Mouse (Mus musculus): Measurements from ENCODE around the gene Cpb2. TPM values are rescaled to one million over a fixed set of nuclear protein-coding genes. Genes with fewer than 3 reads are reported as not detected.

The Cpb2 gene
- polyA plus RNA-seq, 1 experiment from 2014 or later: not detected

GRCm38 (mm10) chr14:75269531-75269930 is 27.4 kb downstream of the Cpb2 start:
- Histone ChIP-seq H3K27ac (replicated peaks) (no peak overlapping the region), H3K9me3 (replicated peaks) (no peaks in the 10 kb centered on the region), H3K36me3 (no peaks in the 10 kb centered on the region), H3K27me3 (ENCODE audit: low read depth, poor library complexity, severe bottlenecking) (no peaks in the 10 kb centered on the region), H3K4me3 (no peak overlapping the region), H3K4me1 (no peaks in the 10 kb centered on the region)
- no peak for DNase-seq (ENCODE audit: low spot score)
- WGBS: 88% methylated on average over 5 of the region's 5 CpGs

DNA sequence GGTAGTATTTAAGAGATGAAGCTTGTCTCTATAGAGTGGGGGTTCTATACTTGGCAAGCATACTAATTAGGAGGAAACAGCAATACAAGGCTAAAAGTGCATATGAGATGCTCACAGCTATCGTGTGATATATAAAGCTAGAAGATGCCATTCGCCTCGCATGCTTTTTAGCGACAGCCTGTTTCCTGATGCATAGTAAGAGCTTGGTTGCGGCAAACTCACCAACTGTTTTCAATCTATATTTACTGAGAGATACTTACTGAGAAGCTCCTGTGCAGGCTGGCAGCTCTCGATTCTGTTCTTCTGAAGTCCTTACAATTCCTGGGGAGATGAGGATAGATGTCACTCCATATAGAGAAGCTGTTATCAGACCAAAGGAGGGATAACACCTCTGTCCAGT is 37.6 kb downstream of the Cpb2 start:
- 89% methylated on average over 6 of the region's 6 CpGs for WGBS
- Histone ChIP-seq H3K27ac (replicated peaks) (no peak overlapping the region), H3K4me3 (no peak overlapping the region), H3K36me3 (no peaks in the 10 kb centered on the region), H3K27me3 (ENCODE audit: low read depth, poor library complexity, severe bottlenecking) (no peaks in the 10 kb centered on the region), H3K9me3 (replicated peaks) (no peaks in the 10 kb centered on the region), H3K4me1 (peaks cover 7% of the 10 kb centered on the region)
- DNase-seq (ENCODE audit: low spot score): no peak

GRCm38 (mm10) chr14:75280406-75280805 is 38.3 kb downstream of the Cpb2 start:
- Histone ChIP-seq H3K27ac (replicated peaks) (no peak overlapping the region), H3K4me1 (peaks cover 14% of the 10 kb centered on the region), H3K36me3 (no peaks in the 10 kb centered on the region), H3K27me3 (ENCODE audit: low read depth, poor library complexity, severe bottlenecking) (no peaks in the 10 kb centered on the region), H3K4me3 (no peak overlapping the region), H3K9me3 (replicated peaks) (no peaks in the 10 kb centered on the region)
- DNase-seq (ENCODE audit: low spot score): no peak
- 82% methylated on average over 5 of the region's 5 CpGs for WGBS

- Histone ChIP-seq H3K4me3 (peak overlapping the region; percentile 99), H3K27me3 (ENCODE audit: low read depth, poor library complexity, severe bottlenecking) (no peaks in the 10 kb centered on the region), H3K9me3 (replicated peaks) (no peaks in the 10 kb centered on the region), H3K36me3 (no peaks in the 10 kb centered on the region), H3K4me1 (peaks cover 19% of the 10 kb centered on the region), H3K27ac (replicated peaks) (peak overlapping the region; percentile 91)
- 7% methylated on average over 19 of the region's 19 CpGs for WGBS
- DNase-seq (ENCODE audit: low spot score): no peak
Measured at GRCm38 (mm10) chr14:75283609-75284192, 41.6 kb downstream of the Cpb2 start.

DNA sequence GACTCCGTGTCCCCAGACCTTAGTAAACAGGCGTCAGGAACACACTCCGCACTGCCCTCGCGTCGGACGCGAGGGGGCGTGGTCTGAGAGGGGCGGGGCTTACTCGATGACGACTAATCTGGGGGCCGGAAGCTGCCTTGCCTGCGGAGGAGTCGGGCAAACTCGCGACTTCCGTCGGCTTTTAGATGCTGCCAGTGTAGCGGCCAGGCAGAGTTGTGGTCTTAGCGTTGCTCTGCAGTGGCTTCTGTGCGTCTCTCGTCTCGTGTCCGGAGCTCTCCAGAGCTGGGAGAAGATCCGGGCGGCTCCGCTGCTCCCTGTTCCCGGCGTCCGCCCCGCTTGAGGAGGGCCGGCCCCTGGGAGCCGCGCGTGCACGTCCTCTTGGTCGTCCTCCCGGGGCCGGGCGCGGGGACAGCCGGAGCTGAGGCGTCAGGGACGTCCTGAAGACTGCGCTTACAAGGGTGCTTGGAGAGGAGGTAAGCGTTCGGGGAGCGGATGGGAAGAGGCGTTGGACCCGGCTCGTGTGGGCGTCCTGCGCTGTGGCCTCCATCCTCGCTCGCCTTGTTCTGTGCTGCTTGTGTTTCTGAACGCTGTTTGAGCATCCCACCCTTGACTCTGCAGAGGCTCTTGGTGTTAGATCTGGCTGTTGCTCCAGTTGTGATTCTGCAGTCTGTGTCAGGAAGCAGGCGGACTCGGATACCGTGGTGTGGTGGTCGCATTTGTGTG is 42.3 kb downstream of the Cpb2 start, which contains the start of gene Zc3h13:
Gene Zc3h13 (plus strand): TSS at position 181 of the 723 bp plus-strand sequence.
- Histone ChIP-seq H3K4me1 (peaks cover 19% of the 10 kb centered on the region), H3K27me3 (ENCODE audit: low read depth, poor library complexity, severe bottlenecking) (no peaks in the 10 kb centered on the region), H3K36me3 (no peaks in the 10 kb centered on the region), H3K27ac (replicated peaks) (peak within 1 kb of the TSS; percentile 91), H3K9me3 (replicated peaks) (no peaks in the 10 kb centered on the region), H3K4me3 (peak within 1 kb of the TSS; percentile 99)
- under 1% methylated on average over 60 of the region's 61 CpGs for WGBS
- DNase-seq (ENCODE audit: low spot score): peak; percentile 96

GRCm38 (mm10) chr14:75301081-75301480 is 59.0 kb downstream of the Cpb2 start:
- H3K4me1 ChIP-seq: peaks cover 4% of the 10 kb centered on the region; the same call in 1 of the 2 replicates
- no peak overlapping the region for H3K27ac ChIP-seq (replicated peaks)
- no peaks in the 10 kb centered on the region for H3K36me3 ChIP-seq
- no peak overlapping the region for H3K4me3 ChIP-seq
- no peaks in the 10 kb centered on the region for H3K27me3 ChIP-seq (ENCODE audit: low read depth, poor library complexity, severe bottlenecking)
- WGBS: 100% methylated on average over 1 of the region's 1 CpGs
- no peaks in the 10 kb centered on the region for H3K9me3 ChIP-seq (replicated peaks)
- DNase-seq (ENCODE audit: low spot score): no peak

- Histone ChIP-seq H3K27me3 (ENCODE audit: low read depth, poor library complexity, severe bottlenecking) (no peaks in the 10 kb centered on the region), H3K4me3 (no peak overlapping the region), H3K9me3 (replicated peaks) (no peaks in the 10 kb centered on the region), H3K27ac (replicated peaks) (no peak overlapping the region), H3K4me1 (peaks cover 4% of the 10 kb centered on the region; the same call in 1 of the 2 replicates), H3K36me3 (no peaks in the 10 kb centered on the region)
- WGBS: 31% methylated on average over 5 of the region's 5 CpGs
- no peak for DNase-seq (ENCODE audit: low spot score)
Measured at GRCm38 (mm10) chr14:75303807-75304206, 61.7 kb downstream of the Cpb2 start.

GRCm38 (mm10) chr14:75307855-75308254 is 65.8 kb downstream of the Cpb2 start:
- Histone ChIP-seq H3K27me3 (ENCODE audit: low read depth, poor library complexity, severe bottlenecking) (no peaks in the 10 kb centered on the region), H3K9me3 (replicated peaks) (no peaks in the 10 kb centered on the region), H3K27ac (replicated peaks) (no peak overlapping the region), H3K4me1 (peaks cover 4% of the 10 kb centered on the region; the same call in 1 of the 2 replicates), H3K36me3 (peaks cover 3% of the 10 kb centered on the region; the same call in 1 of the 2 replicates), H3K4me3 (no peak overlapping the region)
- DNase-seq (ENCODE audit: low spot score): no peak

GRCm38 (mm10) chr14:75309336-75309992 is 67.4 kb downstream of the Cpb2 start:
- H3K27ac ChIP-seq (replicated peaks): no peak overlapping the region
- 70% methylated on average over 5 of the region's 5 CpGs for WGBS
- peak; percentile 32 for DNase-seq (ENCODE audit: low spot score)
- no peaks in the 10 kb centered on the region for H3K27me3 ChIP-seq (ENCODE audit: low read depth, poor library complexity, severe bottlenecking)
- peaks cover 7% of the 10 kb centered on the region; the same call in 1 of the 2 replicates for H3K36me3 ChIP-seq
- H3K9me3 ChIP-seq (replicated peaks): no peaks in the 10 kb centered on the region
- H3K4me1 ChIP-seq: no peaks in the 10 kb centered on the region
- H3K4me3 ChIP-seq: no peak overlapping the region

- H3K27me3 ChIP-seq (ENCODE audit: low read depth, poor library complexity, severe bottlenecking): no peaks in the 10 kb centered on the region
- DNase-seq (ENCODE audit: low spot score): no peak
- 75% methylated on average over 2 of the region's 2 CpGs for WGBS
- peaks cover 9% of the 10 kb centered on the region; the same call in 1 of the 2 replicates for H3K36me3 ChIP-seq
- no peaks in the 10 kb centered on the region for H3K9me3 ChIP-seq (replicated peaks)
- no peak overlapping the region for H3K27ac ChIP-seq (replicated peaks)
- no peaks in the 10 kb centered on the region for H3K4me1 ChIP-seq
- H3K4me3 ChIP-seq: no peak overlapping the region
Measured at GRCm38 (mm10) chr14:75314484-75314883, 72.4 kb downstream of the Cpb2 start.

DNA sequence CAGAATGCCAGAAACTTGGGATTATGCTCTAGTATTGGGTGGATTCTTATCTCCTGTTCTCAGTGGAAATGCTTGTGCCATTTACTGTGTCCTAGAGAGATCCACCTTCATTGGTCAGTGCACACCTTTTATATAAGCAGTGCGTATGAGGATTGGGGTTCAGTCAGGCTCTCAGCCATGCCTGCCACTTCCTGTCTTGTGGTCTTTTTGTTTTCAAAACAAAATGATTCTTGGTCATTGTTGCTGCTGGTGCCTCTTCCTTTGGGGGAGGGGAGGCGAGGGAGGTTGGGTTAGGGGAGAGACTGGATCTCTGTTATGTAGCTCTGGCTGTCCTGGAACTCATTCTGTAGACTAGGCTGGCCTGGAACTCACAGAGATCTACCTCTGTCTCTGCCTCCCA is 76.6 kb downstream of the Cpb2 start:
- WGBS: 87% methylated on average over 2 of the region's 2 CpGs

DNA sequence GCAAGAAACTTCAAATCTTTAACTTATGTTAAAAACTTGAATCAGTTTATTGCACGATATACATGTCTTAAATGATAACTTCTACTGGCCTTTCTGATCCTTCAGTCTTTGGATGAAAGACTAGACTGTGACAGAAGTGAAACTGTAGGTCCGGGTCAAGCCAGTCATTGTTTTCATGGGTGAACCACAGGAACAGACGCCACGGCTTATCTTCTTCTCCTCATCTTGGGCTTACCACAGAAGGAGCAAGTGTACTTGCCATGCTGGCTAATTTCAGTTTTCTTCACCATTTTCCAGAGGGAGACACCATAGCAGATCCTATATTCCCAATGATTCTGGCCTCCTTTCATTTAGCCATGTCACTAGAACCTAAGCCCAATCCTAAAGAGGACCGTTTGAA is 78.2 kb downstream of the Cpb2 start:
- WGBS: 93% methylated on average over 5 of the region's 5 CpGs
- no peak for DNase-seq (ENCODE audit: low spot score)

More for the DNA sequence above, 76.6 kb downstream of the Cpb2 start:
- Histone ChIP-seq H3K9me3 (replicated peaks) (no peaks in the 10 kb centered on the region), H3K27me3 (ENCODE audit: low read depth, poor library complexity, severe bottlenecking) (no peaks in the 10 kb centered on the region), H3K36me3 (peaks cover 30% of the 10 kb centered on the region), H3K27ac (replicated peaks) (no peak overlapping the region), H3K4me1 (no peaks in the 10 kb centered on the region), H3K4me3 (no peak overlapping the region)
- DNase-seq (ENCODE audit: low spot score): no peak

DNA sequence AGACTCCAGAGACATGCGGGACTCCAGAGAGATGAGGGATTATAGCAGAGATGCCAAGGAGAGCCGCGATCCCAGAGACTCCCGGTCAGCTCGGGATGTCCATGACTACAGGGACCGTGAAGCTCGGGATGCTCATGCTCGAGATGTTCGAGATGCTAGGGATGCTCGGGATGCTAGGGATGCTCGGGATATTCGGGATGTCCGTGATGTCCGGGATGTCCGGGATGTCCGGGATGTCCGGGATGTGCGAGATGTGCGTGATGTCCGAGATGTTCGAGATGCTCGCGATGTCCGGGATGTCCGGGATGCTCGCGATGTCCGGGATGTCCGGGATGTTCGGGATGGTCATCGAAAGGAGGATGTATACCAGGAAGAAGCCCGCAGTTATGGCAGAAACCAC is 81.3 kb downstream of the Cpb2 start:
- Histone ChIP-seq H3K27ac (replicated peaks) (no peak overlapping the region), H3K9me3 (replicated peaks) (no peaks in the 10 kb centered on the region), H3K36me3 (peaks cover 62% of the 10 kb centered on the region), H3K4me1 (no peaks in the 10 kb centered on the region), H3K4me3 (no peak overlapping the region), H3K27me3 (ENCODE audit: low read depth, poor library complexity, severe bottlenecking) (no peaks in the 10 kb centered on the region)
- no peak for DNase-seq (ENCODE audit: low spot score)
- WGBS: 98% methylated on average over 32 of the region's 32 CpGs

More for the DNA sequence above, 78.2 kb downstream of the Cpb2 start:
- Histone ChIP-seq H3K27ac (replicated peaks) (no peak overlapping the region), H3K36me3 (peaks cover 43% of the 10 kb centered on the region), H3K4me3 (no peak overlapping the region), H3K27me3 (ENCODE audit: low read depth, poor library complexity, severe bottlenecking) (no peaks in the 10 kb centered on the region), H3K4me1 (no peaks in the 10 kb centered on the region), H3K9me3 (replicated peaks) (no peaks in the 10 kb centered on the region)
